Mouse (Mus musculus) midbrain, postnatal 0 days (tissue): Measurements from ENCODE around the gene Trpm8. TPM values are rescaled to one million over a fixed set of nuclear protein-coding genes. Genes with fewer than 3 reads are reported as not detected.

Experiments
- ATAC-seq: fragments of 200-750 bp; cut with Nextera tagmentation; 2 replicates; pipeline ENCODE4 v1.8.0; 2017; ENCODE audit warnings: moderate number of reproducible peaks, mild to moderate bottlenecking, moderate TSS enrichment, moderate library complexity; ENCODE audit not compliant: low FRiP score
- DNase-seq: peaks from one replicate; pipeline ENCODE4 v3.0.0-alpha.2; 2015; ENCODE audit warnings: low spot score
- H3K27ac ChIP-seq: fragments of 300-500 bp; sonication (generic); 2 replicates; pipeline ENCODE4 v1.5.1; 2014; ENCODE audit warnings: low read depth, mild to moderate bottlenecking, low read length, mixed read lengths
- H3K27me3 ChIP-seq: fragments of 300-500 bp; sonication (generic); 2 replicates; pipeline ENCODE4 v1.6.1; 2014; ENCODE audit warnings: low read length, control low read depth, mixed read lengths; ENCODE audit not compliant: insufficient read depth
- H3K36me3 ChIP-seq: fragments of 300-500 bp; sonication (generic); 2 replicates; pipeline ENCODE4 v1.6.1; 2014; ENCODE audit warnings: low read length, control low read depth, mixed read lengths; ENCODE audit not compliant: insufficient read depth
- H3K4me1 ChIP-seq: fragments of 300-500 bp; sonication (generic); 2 replicates; pipeline ENCODE4 v1.6.1; 2014; ENCODE audit warnings: mild to moderate bottlenecking, control low read depth, antibody characterized with exemption, low read length, mixed read lengths; ENCODE audit not compliant: insufficient read depth
- H3K4me2 ChIP-seq: fragments of 300-500 bp; sonication (generic); 2 replicates; pipeline ENCODE4 v1.6.1; 2014; ENCODE audit warnings: low read depth, mild to moderate bottlenecking, low read length, mixed read lengths; ENCODE audit not compliant: poor library complexity, severe bottlenecking
- H3K4me3 ChIP-seq: fragments of 300-500 bp; sonication (generic); 2 replicates; pipeline ENCODE4 v1.5.1; 2014; ENCODE audit warnings: low read depth, mild to moderate bottlenecking, low read length, moderate library complexity
- H3K9ac ChIP-seq: fragments of 300-500 bp; sonication (generic); replicated peaks from 2 replicates; pipeline ENCODE4 v1.6.1; 2014; ENCODE audit warnings: mild to moderate bottlenecking, low read length, moderate library complexity, mixed read lengths; ENCODE audit not compliant: poor library complexity, severe bottlenecking
- H3K9me3 ChIP-seq: fragments of 300-500 bp; sonication (generic); 2 replicates; pipeline ENCODE4 v1.6.1; 2016; ENCODE audit warnings: low read length, control low read depth
- CTCF ChIP-seq: IDR thresholded peaks from 2 replicates; pipeline ENCODE4 v1.5.1; 2016; ENCODE audit warnings: antibody characterized with exemption, mild to moderate bottlenecking
- WGBS: fragments of 180-500 bp; shearing (Covaris S2); extraction: QIAGEN DNeasy Blood & Tissue Kit; methylation state at CpG from one replicate; pipeline ENCODE4 v1.1.7; 2014; 5-methylcytosine and 5-hydroxymethylcytosine counted together
- polyA plus RNA-seq: library from polyadenylated mRNA; unstranded; fragments of >200 nt; fragmentation: Nextera tagmentation; extraction: Ambion mirVana; gene quantifications from 2 replicates; pipeline ENCODE4 v1.2.1, GENCODE M21; 2015
- total RNA-seq: library from RNA; depleted of rRNA; stranded (reverse); fragments of >200 nt; gene quantifications from 2 replicates; pipeline ENCODE4 v1.2.3, GENCODE M21; 2014

The Trpm8 gene
- total and polyA plus RNA-seq, 2 experiments from 2014 or later, result 0.21 to 1.2 TPM

DNA sequence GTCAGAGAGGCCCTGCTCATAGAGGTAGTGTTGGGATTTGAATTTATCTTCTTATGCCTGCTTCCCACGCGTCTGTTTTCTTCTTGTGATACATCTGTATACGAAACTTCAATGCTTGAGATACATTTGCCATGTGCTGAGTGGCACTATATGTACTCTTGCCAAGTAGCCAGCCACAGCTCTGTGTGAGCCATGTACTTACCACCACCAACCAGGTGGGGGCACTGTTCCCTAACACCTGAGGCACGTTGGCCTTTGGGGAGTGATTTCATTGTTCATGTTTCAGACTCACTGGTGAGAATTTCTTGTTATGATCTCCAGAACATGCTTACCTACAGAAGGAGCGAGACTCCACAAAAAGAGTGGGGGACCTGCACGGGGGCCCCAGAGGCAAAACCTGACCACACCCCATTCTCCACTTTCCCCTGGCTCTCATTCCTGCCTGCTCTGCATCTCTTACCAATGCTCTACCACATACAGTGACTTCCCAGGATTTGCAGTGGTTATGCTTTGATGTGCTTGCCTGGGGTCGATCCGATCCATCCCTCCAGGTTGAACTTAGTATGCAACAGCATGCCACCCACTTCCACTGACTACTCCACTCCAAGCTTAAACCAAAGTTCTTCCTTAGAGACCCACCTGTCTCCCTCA, 147.3 kb downstream of the Trpm8 start:
- Histone ChIP-seq H3K9ac (no peak overlapping the region), H3K4me2 (no peak overlapping the region), H3K4me1 (peaks cover 5% of the 10 kb centered on the region; the same call in 1 of the 2 replicates), H3K36me3 (no peaks in the 10 kb centered on the region), H3K9me3 (no peaks in the 10 kb centered on the region), H3K4me3 (no peak overlapping the region), H3K27ac (no peak overlapping the region), H3K27me3 (no peaks in the 10 kb centered on the region)
- peak; percentile 97 for TF ChIP-seq CTCF
- ATAC-seq, result peak; percentile 36; the same call in 1 of the 2 replicates
- WGBS, result 18% methylated on average over 8 of the region's 8 CpGs
- DNase-seq, result peak; percentile 86

DNA sequence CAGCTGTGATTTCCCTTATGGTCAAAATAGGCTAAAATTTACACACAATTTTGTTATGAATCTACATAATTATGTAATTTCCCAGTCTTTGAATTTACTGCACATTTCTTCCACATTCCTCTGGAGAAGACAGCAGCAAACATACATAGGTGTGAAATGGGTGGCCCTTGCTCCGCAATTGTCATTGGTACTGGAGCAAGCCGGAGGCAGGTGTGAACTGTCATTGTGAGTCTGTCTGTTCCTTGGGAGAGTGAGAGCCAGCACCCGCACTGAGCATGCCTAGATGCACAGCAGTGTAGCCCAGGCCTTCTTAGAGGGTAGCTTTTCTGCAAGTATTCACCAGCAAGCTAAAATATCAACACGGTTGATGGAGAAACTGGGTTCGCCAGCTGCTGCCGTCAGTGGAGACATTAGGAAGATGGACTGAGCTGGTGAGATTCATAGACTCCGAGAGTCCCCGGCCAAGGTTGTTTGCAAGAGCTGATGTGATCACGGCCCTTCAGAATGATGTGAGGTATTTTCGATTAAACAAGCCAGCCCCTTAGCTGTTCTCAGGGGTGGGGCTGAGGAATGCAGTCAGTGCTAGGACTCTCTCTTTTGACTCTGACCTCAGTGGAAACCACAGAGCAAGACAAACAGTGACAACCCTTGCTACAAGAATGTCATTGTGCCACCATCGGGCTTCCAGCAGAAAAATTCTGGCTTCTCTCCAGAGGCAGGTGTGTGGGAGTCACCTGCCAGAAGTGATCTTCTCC, 150.7 kb downstream of the Trpm8 start:
- Histone ChIP-seq H3K27ac (no peak overlapping the region), H3K9ac (0 out of 2 replicates have a peak overlapping the region, but pooled peaks have one; percentile 10), H3K36me3 (no peaks in the 10 kb centered on the region), H3K4me1 (peaks cover 7% of the 10 kb centered on the region; the same call in 1 of the 2 replicates), H3K9me3 (no peaks in the 10 kb centered on the region), H3K4me2 (no peak overlapping the region), H3K27me3 (no peaks in the 10 kb centered on the region), H3K4me3 (no peak overlapping the region)
- TF ChIP-seq CTCF, result no peak
- 84% methylated on average over 11 of the region's 11 CpGs for WGBS
- ATAC-seq, result no peak
- DNase-seq, result no peak

DNA sequence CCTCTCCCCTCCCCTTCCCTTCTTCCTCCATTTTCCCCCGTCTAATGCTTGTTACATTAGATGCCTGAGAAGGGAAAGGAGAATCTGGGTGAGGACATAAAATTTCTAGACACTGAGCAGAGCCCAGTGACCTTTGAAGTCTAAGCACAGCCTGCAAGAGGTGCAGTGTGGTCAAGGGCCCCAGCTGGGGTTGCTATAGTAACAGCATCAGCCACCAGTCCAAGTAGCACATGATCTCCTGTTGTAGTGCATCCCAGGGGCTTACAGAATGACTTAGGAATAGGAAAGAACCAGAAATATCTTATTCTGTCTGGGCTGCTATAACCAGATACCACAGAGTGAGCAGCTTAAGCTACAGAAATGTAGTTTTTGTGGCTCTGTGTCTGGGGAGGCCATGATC, 152.0 kb downstream of the Trpm8 start:
- H3K4me1 ChIP-seq, result peaks cover 7% of the 10 kb centered on the region; the same call in 1 of the 2 replicates
- H3K4me3 ChIP-seq, result no peak overlapping the region
- ATAC-seq (peak; percentile 68; the same call in 1 of the 2 replicates), DNase-seq (peak; percentile 43)
- no peaks in the 10 kb centered on the region for H3K9me3 ChIP-seq
- peak overlapping the region; percentile 51; the same call in 1 of the 2 replicates for H3K27ac ChIP-seq
- no peak for TF ChIP-seq CTCF
- H3K36me3 ChIP-seq, result no peaks in the 10 kb centered on the region
- no peak overlapping the region for H3K4me2 ChIP-seq
- H3K27me3 ChIP-seq, result no peaks in the 10 kb centered on the region
- WGBS, result 40% methylated on average over 1 of the region's 1 CpGs
- H3K9ac ChIP-seq, result no peak overlapping the region

DNA sequence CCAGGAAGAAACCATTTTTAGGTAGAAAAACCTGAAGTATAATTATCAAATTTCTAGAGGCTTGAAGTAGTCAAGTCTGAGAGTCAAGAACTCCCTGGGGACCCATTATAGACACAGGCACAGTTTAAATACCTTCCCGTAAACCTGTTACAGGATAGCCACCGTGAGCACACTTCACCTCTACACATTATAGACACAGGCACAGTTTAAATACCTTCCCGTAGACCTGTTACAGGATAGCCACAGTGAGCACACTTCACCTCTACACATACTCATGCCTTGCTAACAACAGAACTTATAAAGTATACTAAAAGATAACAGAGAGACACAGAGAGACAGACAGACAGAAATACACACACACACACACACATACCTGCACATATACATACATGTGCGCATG, 153.8 kb downstream of the Trpm8 start:
- no peak for ATAC-seq

DNA sequence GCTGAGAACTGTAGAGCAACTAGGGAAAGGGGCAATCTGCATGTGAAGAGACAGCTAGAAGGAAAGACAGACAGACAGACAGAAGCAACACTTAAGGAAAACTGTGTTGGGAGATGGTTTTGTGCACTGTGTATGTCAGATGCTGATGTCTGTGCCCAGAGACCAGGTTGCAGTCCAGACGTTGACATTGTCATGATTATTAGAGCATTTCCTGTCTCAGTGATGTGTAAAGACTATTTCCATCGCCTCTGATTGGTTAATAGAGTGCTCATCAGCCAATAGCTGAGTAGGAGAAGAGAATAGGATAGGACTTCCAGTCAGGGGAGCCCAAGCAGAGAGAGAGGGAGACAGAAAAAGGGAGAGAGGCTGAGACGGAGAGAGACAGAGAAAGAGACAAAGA, 155.1 kb downstream of the Trpm8 start:
- no peak for DNase-seq
- H3K27me3 ChIP-seq, result no peaks in the 10 kb centered on the region
- H3K4me1 ChIP-seq, result peaks cover 3% of the 10 kb centered on the region; the same call in 1 of the 2 replicates
- WGBS, result 37% methylated on average over 3 of the region's 3 CpGs
- H3K4me2 ChIP-seq, result no peak overlapping the region
- no peak overlapping the region for H3K4me3 ChIP-seq
- no peak overlapping the region for H3K9ac ChIP-seq
- no peak for ATAC-seq
- TF ChIP-seq CTCF, result no peak
- H3K9me3 ChIP-seq, result no peaks in the 10 kb centered on the region
- no peak overlapping the region for H3K27ac ChIP-seq
- H3K36me3 ChIP-seq, result no peaks in the 10 kb centered on the region

More for the DNA sequence above, 153.8 kb downstream of the Trpm8 start:
- no peak for TF ChIP-seq CTCF
- no peaks in the 10 kb centered on the region for H3K27me3 ChIP-seq
- H3K4me3 ChIP-seq, result no peak overlapping the region
- H3K27ac ChIP-seq, result no peak overlapping the region
- no peak overlapping the region for H3K4me2 ChIP-seq
- H3K9me3 ChIP-seq, result no peaks in the 10 kb centered on the region
- no peaks in the 10 kb centered on the region for H3K36me3 ChIP-seq
- no peak for DNase-seq
- H3K4me1 ChIP-seq, result peaks cover 3% of the 10 kb centered on the region; the same call in 1 of the 2 replicates
- WGBS, result 81% methylated on average over 4 of the region's 4 CpGs
- no peak overlapping the region for H3K9ac ChIP-seq
